Mouse (Mus musculus) adipose tissue, adult 10 weeks (tissue): ENCODE measurements around the gene Tspan14. TPM values are rescaled to one million over a fixed set of nuclear protein-coding genes. Genes with fewer than 3 reads are reported as not detected.

Source experiments
- polyA plus RNA-seq: library from polyadenylated mRNA; stranded (reverse); fragments of 350-450 nt; fragmentation: Illumina TruSeq; extraction: RNeasy Lipid Tissue Mini Kit (QIAGEN cat#74804); gene quantifications from one replicate; pipeline ENCODE4 v1.2.3, GENCODE M21; 2014; ENCODE audit warnings: low read depth, low replicate concordance

Tspan14 gene
- polyA plus RNA-seq, result 77.1 TPM

GRCm38 (mm10) chr14:40966392-40966861, at the start of gene Tspan14:
TSS of gene Tspan14 (minus strand) at chr14:40966807.

GRCm38 (mm10) chr14:41013630-41014613, 47.3 kb upstream of the Tspan14 start, which contains the start of gene Fam213a:
TSS of gene Fam213a (minus strand) at chr14:41013788.

GRCm38 (mm10) chr14:40893196-40893595, 73.4 kb downstream of the Tspan14 start, which contains the start of gene Sh2d4b:
TSS of gene Sh2d4b (minus strand) at chr14:40893266.

Other genes starting within 250 kb of the Tspan14 start
- gene Sh2d4b, start 73.5 kb downstream of the Tspan14 start, polyA plus RNA-seq, result 1.9 TPM
- gene Fam213a, start 47.0 kb upstream of the Tspan14 start, polyA plus RNA-seq, result 160 TPM
- 1.4 TPM for gene Dydc2, start 102.4 kb upstream of the Tspan14 start, polyA plus RNA-seq
- gene Dydc1, start 106.1 kb upstream of the Tspan14 start, polyA plus RNA-seq, result 1.6 TPM
- 0.47 TPM for gene Mat1a, start 138.2 kb upstream of the Tspan14 start, polyA plus RNA-seq
- not detected for gene Sftpa1, start 165.0 kb upstream of the Tspan14 start, polyA plus RNA-seq
- not detected for gene Mbl1, start 184.7 kb upstream of the Tspan14 start, polyA plus RNA-seq
- gene Sftpd, start 218.3 kb upstream of the Tspan14 start, polyA plus RNA-seq, result 0.25 TPM